Mouse (Mus musculus) G1E (cell line): ENCODE data around the gene Card10. TPM values are rescaled to one million over a fixed set of nuclear protein-coding genes. Genes with fewer than 3 reads are reported as not detected.
A peak's percentile ranks its signal among the peaks of the same experiment; 100 is the strongest.

ENCODE experiments used
- ATAC-seq: 2 replicates; pipeline ENCODE4 v1.8.0; 2016; ENCODE audit warnings: mild to moderate bottlenecking; ENCODE audit not compliant: insufficient number of reproducible peaks, poor library complexity, low FRiP score, severe bottlenecking; ENCODE audit errors: extremely low read depth
- DNase-seq: peaks from one replicate; pipeline ENCODE4 v3.0.0; 2012; ENCODE audit warnings: low spot score
- H3K27me3 ChIP-seq: 2 replicates; pipeline ENCODE4 v1.6.1; 2012; ENCODE audit warnings: mild to moderate bottlenecking, low read length, inconsistent platforms; ENCODE audit not compliant: insufficient read depth
- H3K36me3 ChIP-seq: replicated peaks from 2 replicates; pipeline ENCODE3; 2012; ENCODE audit warnings: mild to moderate bottlenecking, inconsistent platforms
- H3K4me1 ChIP-seq: 2 replicates; pipeline ENCODE4 v1.6.1; 2012; ENCODE audit warnings: low read depth, low read length, inconsistent platforms, mixed read lengths; ENCODE audit not compliant: insufficient read depth
- H3K4me3 ChIP-seq: 2 replicates; pipeline ENCODE4 v1.5.1; 2012; ENCODE audit warnings: low read depth, mild to moderate bottlenecking, inconsistent platforms, low read length, moderate library complexity, mixed read lengths
- H3K9me3 ChIP-seq: replicated peaks from 2 replicates; pipeline ENCODE4 v1.6.1; 2012; ENCODE audit warnings: inconsistent platforms
- CTCF ChIP-seq: IDR thresholded peaks from 2 replicates; pipeline ENCODE4 v1.5.1; 2012; ENCODE audit warnings: low read depth, low read length, inconsistent platforms, mixed read lengths
- GATA1 ChIP-seq: IDR thresholded peaks from 2 replicates; pipeline ENCODE4 v1.6.1; 2012; ENCODE audit warnings: borderline replicate concordance, low read length, inconsistent platforms, mixed read lengths
- GATA2 ChIP-seq: IDR thresholded peaks from 2 replicates; pipeline ENCODE4 v1.6.1; 2012; ENCODE audit warnings: low read depth, low read length, inconsistent platforms, borderline replicate concordance
- POLR2AphosphoS5 ChIP-seq: IDR thresholded peaks from 2 replicates; pipeline ENCODE4 v1.6.1; 2012; ENCODE audit warnings: low read depth, low read length, inconsistent platforms; ENCODE audit not compliant: insufficient replicate concordance
- TAL1 ChIP-seq: conservative IDR thresholded peaks from 2 replicates; pipeline ENCODE4 v1.6.1; 2012; ENCODE audit warnings: low read depth, low read length, inconsistent platforms, mixed read lengths
- polyA plus RNA-seq: library from polyadenylated mRNA; stranded (reverse); fragments of >175 nt; gene quantifications from 2 replicates; pipeline ENCODE4 v1.2.3, GENCODE M21; 2012
- total RNA-seq, 2 experiments: library from RNA; stranded (forward) in 1 of 2; stranded (reverse) in 1 of 2; fragments of 200-1000 nt in 1 of 2; fragments of >200 nt in 1 of 2; fragmentation: Nextera tagmentation in 1 of 2; gene quantifications; 2 replicates each; pipeline ENCODE4 v1.2.3; 2014 to 2017

The Card10 gene
- total and polyA plus RNA-seq, 3 experiments: not detected

- peaks cover 15% of the 10 kb centered on the region for H3K9me3 ChIP-seq
- ATAC-seq (no peak), DNase-seq (no peak)
- H3K27me3 ChIP-seq: peaks cover 4% of the 10 kb centered on the region; the same call in 1 of the 2 replicates
- no peaks in the 10 kb centered on the region for H3K36me3 ChIP-seq
- TF ChIP-seq GATA2: no peak
- no peak for TF ChIP-seq GATA1
- TF ChIP-seq TAL1: no peak
- TF ChIP-seq POLR2AphosphoS5: no peak
- TF ChIP-seq CTCF: no peak
- no peak overlapping the region for H3K4me3 ChIP-seq
- H3K4me1 ChIP-seq: no peaks in the 10 kb centered on the region
Observed at GRCm38 (mm10) chr15:78772368-78772763, 30.5 kb downstream of the Card10 start.

- Histone ChIP-seq H3K4me1 (no peaks in the 10 kb centered on the region), H3K36me3 (no peaks in the 10 kb centered on the region), H3K4me3 (no peak overlapping the region), H3K27me3 (peaks cover 4% of the 10 kb centered on the region; the same call in 1 of the 2 replicates), H3K9me3 (peaks cover 15% of the 10 kb centered on the region)
- DNase-seq (no peak), ATAC-seq (no peak)
- TF ChIP-seq CTCF (no peak), GATA1 (no peak), GATA2 (no peak), POLR2AphosphoS5 (no peak), TAL1 (no peak)
Observed at GRCm38 (mm10) chr15:78771531-78772367, 31.1 kb downstream of the Card10 start.

GRCm38 (mm10) chr15:78770983-78771355 lies 31.9 kb downstream of the Card10 start:
- Histone ChIP-seq H3K4me3 (no peak overlapping the region), H3K4me1 (no peaks in the 10 kb centered on the region), H3K9me3 (peaks cover 10% of the 10 kb centered on the region), H3K36me3 (no peaks in the 10 kb centered on the region), H3K27me3 (peaks cover 4% of the 10 kb centered on the region; the same call in 1 of the 2 replicates)
- DNase-seq (no peak), ATAC-seq (no peak)
- TF ChIP-seq TAL1: no peak
- no peak for TF ChIP-seq GATA1
- TF ChIP-seq GATA2: no peak
- TF ChIP-seq CTCF: no peak
- TF ChIP-seq POLR2AphosphoS5: no peak

GRCm38 (mm10) chr15:78770234-78770982 lies 32.4 kb downstream of the Card10 start:
- ATAC-seq (no peak), DNase-seq (no peak)
- no peak for TF ChIP-seq POLR2AphosphoS5
- TF ChIP-seq TAL1: no peak
- no peak for TF ChIP-seq GATA2
- TF ChIP-seq CTCF: no peak
- no peak for TF ChIP-seq GATA1
- Histone ChIP-seq H3K36me3 (no peaks in the 10 kb centered on the region), H3K27me3 (peaks cover 4% of the 10 kb centered on the region; the same call in 1 of the 2 replicates), H3K4me3 (no peak overlapping the region), H3K9me3 (peaks cover 10% of the 10 kb centered on the region), H3K4me1 (no peaks in the 10 kb centered on the region)

GRCm38 (mm10) chr15:78769064-78769463 lies 33.8 kb downstream of the Card10 start:
- ATAC-seq: no peak
- H3K36me3 ChIP-seq: no peaks in the 10 kb centered on the region
- TF ChIP-seq CTCF (peak; percentile 14; the same call in 1 of the 2 replicates), GATA2 (no peak), POLR2AphosphoS5 (no peak), TAL1 (no peak)
- H3K9me3 ChIP-seq: peaks cover 10% of the 10 kb centered on the region
- H3K4me1 ChIP-seq: no peaks in the 10 kb centered on the region
- H3K27me3 ChIP-seq: peaks cover 2% of the 10 kb centered on the region; the same call in 1 of the 2 replicates
- no peak for DNase-seq
- H3K4me3 ChIP-seq: no peak overlapping the region

- Histone ChIP-seq H3K27me3 (no peaks in the 10 kb centered on the region), H3K4me1 (no peaks in the 10 kb centered on the region), H3K9me3 (peaks cover 2% of the 10 kb centered on the region), H3K36me3 (no peaks in the 10 kb centered on the region), H3K4me3 (no peak overlapping the region)
- no peak for ATAC-seq
- no peak for TF ChIP-seq CTCF
- no peak for TF ChIP-seq GATA2
- no peak for TF ChIP-seq POLR2AphosphoS5
- no peak for TF ChIP-seq GATA1
- no peak for TF ChIP-seq TAL1
- DNase-seq: no peak
Observed at GRCm38 (mm10) chr15:78763704-78764103, 39.1 kb downstream of the Card10 start.
